Comparison of ENCODE assay signal across 8 mouse cellular contexts in genomic region chr17:35021163-35021808, GRCm38 (mm10). TPM values are rescaled to one million over a fixed set of nuclear protein-coding genes. Genes with fewer than 3 reads are reported as not detected.
DNase-seq lines count a peak whose midpoint lies in the region; ATAC-seq and TF ChIP-seq lines count a peak whose summit lies in the region.

No protein-coding gene starts in this region.

- ATAC-seq in forebrain, embryonic 15.5 days (replicated peaks) = peak; percentile 70

- peak; percentile 80 for DNase-seq in ES-CJ7 (ENCODE audit: low read depth, low spot score)
- peak; percentile 86 for DNase-seq in cerebellum, adult 11 months
- DNase-seq in heart, postnatal 25 days (ENCODE audit: low spot score) = peak; percentile 72
- DNase-seq in layer of hippocampus, adult 2 months (ENCODE audit: low spot score in 2 of 2) = peak; percentile 74 to 94
- peak; percentile 91 for DNase-seq in lung, adult 2 months
- peak; percentile 92 for DNase-seq in ovary, postnatal 10 days (ENCODE audit: low spot score)
- peak; percentile 82 for DNase-seq in thymus, postnatal 0 days (ENCODE audit: low spot score)

- H3K4me3 ChIP-seq in forebrain, embryonic 15.5 days = no peak overlapping the region
- peak overlapping the region; percentile 29; the same call in 1 of the 2 replicates for H3K4me3 ChIP-seq in layer of hippocampus, adult 2 months
- peak overlapping the region; percentile 20 for H3K4me3 ChIP-seq in lung, adult 2 months (replicated peaks; ENCODE audit: extremely low read depth, low read depth, low read length)

- peak; percentile 97 for TF ChIP-seq CTCF in layer of hippocampus, adult 2 months (conservative IDR thresholded peaks at IDR 0.05)
- peak; percentile 95 for TF ChIP-seq CTCF in lung, adult 2 months (IDR thresholded peaks at IDR 0.05; ENCODE audit: insufficient read depth, low read length)

- H3K36me3 ChIP-seq in forebrain, embryonic 15.5 days = peaks cover 4% of the 10 kb centered on the region; the same call in 1 of the 2 replicates

- H3K9me3 ChIP-seq in forebrain, embryonic 15.5 days = no peaks in the 10 kb centered on the region

- 0 out of 2 replicates have a peak overlapping the region, but pooled peaks have one; percentile 24 for H3K27ac ChIP-seq in forebrain, embryonic 15.5 days (replicated peaks)
- peak overlapping the region; percentile 12; the same call in 1 of the 2 replicates for H3K27ac ChIP-seq in layer of hippocampus, adult 2 months

- H3K4me2 ChIP-seq in forebrain, embryonic 15.5 days (replicated peaks) = peak overlapping the region; percentile 19; the same call in 1 of the 2 replicates

- H3K9ac ChIP-seq in forebrain, embryonic 15.5 days (replicated peaks) = 0 out of 2 replicates have a peak overlapping the region, but pooled peaks have one; percentile 0

- no peak for TF ChIP-seq POLR2A in lung, adult 2 months (IDR thresholded peaks at IDR 0.05; ENCODE audit: borderline replicate concordance, extremely low read depth, low read depth, low read length)

- peaks cover 16% of the 10 kb centered on the region for H3K4me1 ChIP-seq in forebrain, embryonic 15.5 days
- H3K4me1 ChIP-seq in lung, adult 2 months (ENCODE audit: control insufficient read depth, insufficient read depth, low read length) = peaks cover 15% of the 10 kb centered on the region

- H3K27me3 ChIP-seq in forebrain, embryonic 15.5 days = no peaks in the 10 kb centered on the region

- 4% methylated on average over 17 of the region's 17 CpGs for WGBS in forebrain, embryonic 15.5 days
- 10% methylated on average over 17 of the region's 17 CpGs for WGBS in lung, adult 2 months

- intact Hi-C loops in heart, postnatal 25 days (cut with DNase I) = loop anchor here (1.0 to 10.0 kb wide), 4 partner anchors 38 to 214 kb away; partner anchors contain the start of genes Atp6v1g2, Ddah2, Ly6g6d and Ly6g6e

RNA-seq across cellular contexts. Expression of gene Vwa7, which starts 4.9 kb away (rescaled TPM):
- 0.14 and 0.28 TPM in 2 replicates for polyA plus RNA-seq in forebrain, embryonic 15.5 days (2015; fragmentation: Nextera tagmentation; extraction: Ambion mirVana)
- 1 to 10 TPM; 7.3 to 7.7 TPM for total RNA-seq in heart, postnatal 25 days (2021)
- total RNA-seq in layer of hippocampus, adult 2 months (2021) = under 1 TPM; 0.20 to 0.26 TPM
- 4.0 and 4.2 TPM in 2 replicates for polyA plus RNA-seq in lung, adult 2 months (2012; rRNA removed)
- 0.26 and 0.36 TPM in 2 replicates for polyA plus RNA-seq in thymus, postnatal 0 days (2015; fragmentation: Nextera tagmentation; extraction: Ambion mirVana)

RNA-seq across cellular contexts. Expression of gene Sapcd1, which starts 6.5 kb away (rescaled TPM):
- 5.8 and 5.9 TPM in 2 replicates for polyA plus RNA-seq in forebrain, embryonic 15.5 days (2015; fragmentation: Nextera tagmentation; extraction: Ambion mirVana)
- total RNA-seq in heart, postnatal 25 days (2021) = not detected
- under 1 TPM in 1 of 2 experiments, not detected in 1; 0.67 TPM for total RNA-seq in layer of hippocampus, adult 2 months (2021)
- polyA plus RNA-seq in lung, adult 2 months (2012; rRNA removed) = 2.1 and 2.8 TPM in 2 replicates
- polyA plus RNA-seq in thymus, postnatal 0 days (2015; fragmentation: Nextera tagmentation; extraction: Ambion mirVana) = 18.2 and 22.5 TPM in 2 replicates

RNA-seq across cellular contexts. Expression of gene Vars, which starts 20.5 kb away (rescaled TPM):
- 82.9 and 88.6 TPM in 2 replicates for polyA plus RNA-seq in forebrain, embryonic 15.5 days (2015; fragmentation: Nextera tagmentation; extraction: Ambion mirVana)
- 10 to 100 TPM; 25.7 to 26.9 TPM for total RNA-seq in heart, postnatal 25 days (2021)
- total RNA-seq in layer of hippocampus, adult 2 months (2021) = 10 to 100 TPM; 48.2 to 55.1 TPM
- polyA plus RNA-seq in lung, adult 2 months (2012; rRNA removed) = 119 and 159 TPM in 2 replicates
- 125 and 138 TPM in 2 replicates for polyA plus RNA-seq in thymus, postnatal 0 days (2015; fragmentation: Nextera tagmentation; extraction: Ambion mirVana)

RNA-seq across cellular contexts. Expression of gene Msh5, which starts 25.3 kb away (rescaled TPM):
- polyA plus RNA-seq in forebrain, embryonic 15.5 days (2015; fragmentation: Nextera tagmentation; extraction: Ambion mirVana) = 2.8 and 3.2 TPM in 2 replicates
- total RNA-seq in heart, postnatal 25 days (2021) = 1 to 10 TPM in 1 of 2 experiments, under 1 TPM in 1; 0.57 to 1.3 TPM
- total RNA-seq in layer of hippocampus, adult 2 months (2021) = 1 to 10 TPM in 1 of 2 experiments, under 1 TPM in 1; 0.26 to 1.1 TPM
- polyA plus RNA-seq in lung, adult 2 months (2012; rRNA removed) = 5.4 and 6.0 TPM in 2 replicates
- polyA plus RNA-seq in thymus, postnatal 0 days (2015; fragmentation: Nextera tagmentation; extraction: Ambion mirVana) = 8.9 and 13.5 TPM in 2 replicates

RNA-seq across cellular contexts. Expression of gene Clic1, which starts 28.5 kb away (rescaled TPM):
- 98.4 and 100 TPM in 2 replicates for polyA plus RNA-seq in forebrain, embryonic 15.5 days (2015; fragmentation: Nextera tagmentation; extraction: Ambion mirVana)
- 10 to 100 TPM; 40.0 to 46.1 TPM for total RNA-seq in heart, postnatal 25 days (2021)
- total RNA-seq in layer of hippocampus, adult 2 months (2021) = 1 to 10 TPM; 9.2 to 9.6 TPM
- polyA plus RNA-seq in lung, adult 2 months (2012; rRNA removed) = 124 and 153 TPM in 2 replicates
- 501 and 524 TPM in 2 replicates for polyA plus RNA-seq in thymus, postnatal 0 days (2015; fragmentation: Nextera tagmentation; extraction: Ambion mirVana)
